Mouse (Mus musculus): ENCODE results near the gene Rnls. TPM values are rescaled to one million over a fixed set of nuclear protein-coding genes. Genes with fewer than 3 reads are reported as not detected.
A peak's percentile ranks its signal among the peaks of the same experiment; 100 is the strongest.

The Rnls gene
- polyA plus RNA-seq, 1 experiment from 2014 or later: 9.7 TPM

- Histone ChIP-seq H3K27me3 (ENCODE audit: insufficient read depth, low read length) (no peaks in the 10 kb centered on the region), H3K4me2 (ENCODE audit: low read length) (no peak overlapping the region), H3K27ac (no peak overlapping the region), H3K9ac (ENCODE audit: low read depth, low read length) (no peak overlapping the region), H3K4me1 (replicated peaks; ENCODE audit: insufficient read depth, low read length) (0 out of 2 replicates have a peak, but pooled peaks cover 4% of the 10 kb centered on the region), H3K36me3 (ENCODE audit: insufficient read depth, low read length) (no peaks in the 10 kb centered on the region), H3K4me3 (replicated peaks; ENCODE audit: low read depth, low read length) (no peak overlapping the region), H3K9me3 (replicated peaks; ENCODE audit: low read length) (no peaks in the 10 kb centered on the region)
- WGBS: 87% methylated on average over 14 of the region's 14 CpGs
- TF ChIP-seq CTCF (IDR thresholded peaks at IDR 0.05; ENCODE audit: low read depth): peak; percentile 56
- DNase-seq (ENCODE audit: low spot score) (no peak), ATAC-seq (replicated peaks; ENCODE audit: low FRiP score, low read depth) (no peak)
Measured at GRCm38 (mm10) chr19:33268044-33268443, 124.1 kb downstream of the Rnls start.

GRCm38 (mm10) chr19:33265245-33265644, 126.8 kb downstream of the Rnls start:
- Histone ChIP-seq H3K27me3 (ENCODE audit: insufficient read depth, low read length) (no peaks in the 10 kb centered on the region), H3K4me3 (replicated peaks; ENCODE audit: low read depth, low read length) (no peak overlapping the region), H3K9me3 (replicated peaks; ENCODE audit: low read length) (no peaks in the 10 kb centered on the region), H3K36me3 (ENCODE audit: insufficient read depth, low read length) (no peaks in the 10 kb centered on the region), H3K4me1 (replicated peaks; ENCODE audit: insufficient read depth, low read length) (no peaks in the 10 kb centered on the region), H3K4me2 (ENCODE audit: low read length) (no peak overlapping the region), H3K27ac (no peak overlapping the region), H3K9ac (ENCODE audit: low read depth, low read length) (no peak overlapping the region)
- no peak for TF ChIP-seq CTCF (IDR thresholded peaks at IDR 0.05; ENCODE audit: low read depth)
- ATAC-seq (replicated peaks; ENCODE audit: low FRiP score, low read depth): no peak
- no peak for DNase-seq (ENCODE audit: low spot score)
- WGBS: 16% methylated on average over 2 of the region's 2 CpGs

- Histone ChIP-seq H3K9me3 (replicated peaks; ENCODE audit: low read length) (no peaks in the 10 kb centered on the region), H3K27ac (no peak overlapping the region), H3K4me1 (replicated peaks; ENCODE audit: insufficient read depth, low read length) (no peaks in the 10 kb centered on the region), H3K9ac (ENCODE audit: low read depth, low read length) (no peak overlapping the region), H3K4me2 (ENCODE audit: low read length) (no peak overlapping the region), H3K4me3 (replicated peaks; ENCODE audit: low read depth, low read length) (no peak overlapping the region), H3K27me3 (ENCODE audit: insufficient read depth, low read length) (no peaks in the 10 kb centered on the region), H3K36me3 (ENCODE audit: insufficient read depth, low read length) (no peaks in the 10 kb centered on the region)
- WGBS: 39% methylated on average over 3 of the region's 3 CpGs
- ATAC-seq (replicated peaks; ENCODE audit: low FRiP score, low read depth) (no peak), DNase-seq (ENCODE audit: low spot score) (no peak)
- TF ChIP-seq CTCF (IDR thresholded peaks at IDR 0.05; ENCODE audit: low read depth): no peak
Measured at GRCm38 (mm10) chr19:33264224-33264993, 127.7 kb downstream of the Rnls start.

- H3K4me3 ChIP-seq (replicated peaks; ENCODE audit: low read depth, low read length): no peak overlapping the region
- no peak for TF ChIP-seq CTCF (IDR thresholded peaks at IDR 0.05; ENCODE audit: low read depth)
- no peak overlapping the region for H3K9ac ChIP-seq (ENCODE audit: low read depth, low read length)
- WGBS: 71% methylated on average over 2 of the region's 2 CpGs
- ATAC-seq (replicated peaks; ENCODE audit: low FRiP score, low read depth): no peak
- no peak overlapping the region for H3K4me2 ChIP-seq (ENCODE audit: low read length)
- no peaks in the 10 kb centered on the region for H3K27me3 ChIP-seq (ENCODE audit: insufficient read depth, low read length)
- H3K9me3 ChIP-seq (replicated peaks; ENCODE audit: low read length): no peaks in the 10 kb centered on the region
- H3K27ac ChIP-seq: no peak overlapping the region
- H3K36me3 ChIP-seq (ENCODE audit: insufficient read depth, low read length): no peaks in the 10 kb centered on the region
- no peaks in the 10 kb centered on the region for H3K4me1 ChIP-seq (replicated peaks; ENCODE audit: insufficient read depth, low read length)
- DNase-seq (ENCODE audit: low spot score): no peak
Measured at GRCm38 (mm10) chr19:33262421-33262820, 129.7 kb downstream of the Rnls start.

GRCm38 (mm10) chr19:33259164-33259563, 132.9 kb downstream of the Rnls start:
- Histone ChIP-seq H3K4me1 (replicated peaks; ENCODE audit: insufficient read depth, low read length) (no peaks in the 10 kb centered on the region), H3K36me3 (ENCODE audit: insufficient read depth, low read length) (no peaks in the 10 kb centered on the region), H3K27me3 (ENCODE audit: insufficient read depth, low read length) (no peaks in the 10 kb centered on the region), H3K4me2 (ENCODE audit: low read length) (no peak overlapping the region), H3K27ac (no peak overlapping the region), H3K9me3 (replicated peaks; ENCODE audit: low read length) (no peaks in the 10 kb centered on the region), H3K9ac (ENCODE audit: low read depth, low read length) (no peak overlapping the region), H3K4me3 (replicated peaks; ENCODE audit: low read depth, low read length) (no peak overlapping the region)
- DNase-seq (ENCODE audit: low spot score): no peak
- no peak for ATAC-seq (replicated peaks; ENCODE audit: low FRiP score, low read depth)
- TF ChIP-seq CTCF (IDR thresholded peaks at IDR 0.05; ENCODE audit: low read depth): no peak
- 89% methylated on average over 1 of the region's 1 CpGs for WGBS

GRCm38 (mm10) chr19:33253893-33254292, 138.2 kb downstream of the Rnls start:
- no peak overlapping the region for H3K9ac ChIP-seq (ENCODE audit: low read depth, low read length)
- H3K4me2 ChIP-seq (ENCODE audit: low read length): no peak overlapping the region
- no peaks in the 10 kb centered on the region for H3K27me3 ChIP-seq (ENCODE audit: insufficient read depth, low read length)
- DNase-seq (ENCODE audit: low spot score) (no peak), ATAC-seq (replicated peaks; ENCODE audit: low FRiP score, low read depth) (no peak)
- no peak for TF ChIP-seq CTCF (IDR thresholded peaks at IDR 0.05; ENCODE audit: low read depth)
- H3K27ac ChIP-seq: no peak overlapping the region
- 56% methylated on average over 5 of the region's 5 CpGs for WGBS
- H3K4me3 ChIP-seq (replicated peaks; ENCODE audit: low read depth, low read length): no peak overlapping the region
- H3K4me1 ChIP-seq (replicated peaks; ENCODE audit: insufficient read depth, low read length): no peaks in the 10 kb centered on the region
- H3K9me3 ChIP-seq (replicated peaks; ENCODE audit: low read length): no peaks in the 10 kb centered on the region
- no peaks in the 10 kb centered on the region for H3K36me3 ChIP-seq (ENCODE audit: insufficient read depth, low read length)

Measured in kidney, postnatal 0 days (tissue).